Mouse (Mus musculus) midbrain, embryonic 15.5 days (tissue): ENCODE measurements around the gene Myo15. TPM values are rescaled to one million over a fixed set of nuclear protein-coding genes. Genes with fewer than 3 reads are reported as not detected.
"Not testable (repeated sequence)": the region's sequence is repeated elsewhere in the genome, so short reads cannot be mapped to it uniquely, and the experiment has no call there.

Experiments
- ATAC-seq: fragments of 200-750 bp; cut with Nextera tagmentation; replicated peaks from 2 replicates; pipeline ENCODE4 v1.8.0; 2017; ENCODE audit warnings: moderate TSS enrichment
- H3K27ac ChIP-seq: fragments of 300-500 bp; sonication (generic); 2 replicates; pipeline ENCODE4 v1.5.1; 2015; ENCODE audit warnings: mild to moderate bottlenecking, inconsistent platforms
- H3K27me3 ChIP-seq: fragments of 300-500 bp; sonication (generic); replicated peaks from 2 replicates; pipeline ENCODE4 v1.6.1; 2015; ENCODE audit warnings: inconsistent platforms
- H3K36me3 ChIP-seq: fragments of 300-500 bp; sonication (generic); replicated peaks from 2 replicates; pipeline ENCODE4 v1.6.1; 2015; ENCODE audit warnings: inconsistent platforms
- H3K4me1 ChIP-seq: fragments of 300-500 bp; sonication (generic); 2 replicates; pipeline ENCODE4 v1.6.1; 2015; ENCODE audit warnings: inconsistent platforms
- H3K4me2 ChIP-seq: fragments of 300-500 bp; sonication (generic); 2 replicates; pipeline ENCODE4 v1.6.1; 2015; ENCODE audit warnings: inconsistent platforms, mild to moderate bottlenecking, moderate library complexity
- H3K4me3 ChIP-seq: fragments of 300-500 bp; sonication (generic); 2 replicates; pipeline ENCODE4 v1.5.1; 2015; ENCODE audit warnings: mild to moderate bottlenecking, inconsistent platforms
- H3K9ac ChIP-seq: fragments of 300-500 bp; sonication (generic); 2 replicates; pipeline ENCODE4 v1.6.1; 2015; ENCODE audit warnings: mild to moderate bottlenecking, inconsistent platforms
- H3K9me3 ChIP-seq: fragments of 300-500 bp; sonication (generic); 2 replicates; pipeline ENCODE4 v1.6.1; 2016; ENCODE audit warnings: inconsistent platforms
- WGBS: fragments of 180-500 bp; shearing (Covaris S2); methylation state at CpG from one replicate; pipeline ENCODE4 v1.1.7; 2015; ENCODE audit warnings: mixed read lengths; 5-methylcytosine and 5-hydroxymethylcytosine counted together
- polyA plus RNA-seq: library from polyadenylated mRNA; unstranded; fragments of >200 nt; fragmentation: Nextera tagmentation; extraction: Ambion mirVana; gene quantifications from 2 replicates; pipeline ENCODE4 v1.2.1, GENCODE M21; 2015

Myo15 gene
- polyA plus RNA-seq, 1 experiment from 2014 or later = 0.12 TPM

DNA sequence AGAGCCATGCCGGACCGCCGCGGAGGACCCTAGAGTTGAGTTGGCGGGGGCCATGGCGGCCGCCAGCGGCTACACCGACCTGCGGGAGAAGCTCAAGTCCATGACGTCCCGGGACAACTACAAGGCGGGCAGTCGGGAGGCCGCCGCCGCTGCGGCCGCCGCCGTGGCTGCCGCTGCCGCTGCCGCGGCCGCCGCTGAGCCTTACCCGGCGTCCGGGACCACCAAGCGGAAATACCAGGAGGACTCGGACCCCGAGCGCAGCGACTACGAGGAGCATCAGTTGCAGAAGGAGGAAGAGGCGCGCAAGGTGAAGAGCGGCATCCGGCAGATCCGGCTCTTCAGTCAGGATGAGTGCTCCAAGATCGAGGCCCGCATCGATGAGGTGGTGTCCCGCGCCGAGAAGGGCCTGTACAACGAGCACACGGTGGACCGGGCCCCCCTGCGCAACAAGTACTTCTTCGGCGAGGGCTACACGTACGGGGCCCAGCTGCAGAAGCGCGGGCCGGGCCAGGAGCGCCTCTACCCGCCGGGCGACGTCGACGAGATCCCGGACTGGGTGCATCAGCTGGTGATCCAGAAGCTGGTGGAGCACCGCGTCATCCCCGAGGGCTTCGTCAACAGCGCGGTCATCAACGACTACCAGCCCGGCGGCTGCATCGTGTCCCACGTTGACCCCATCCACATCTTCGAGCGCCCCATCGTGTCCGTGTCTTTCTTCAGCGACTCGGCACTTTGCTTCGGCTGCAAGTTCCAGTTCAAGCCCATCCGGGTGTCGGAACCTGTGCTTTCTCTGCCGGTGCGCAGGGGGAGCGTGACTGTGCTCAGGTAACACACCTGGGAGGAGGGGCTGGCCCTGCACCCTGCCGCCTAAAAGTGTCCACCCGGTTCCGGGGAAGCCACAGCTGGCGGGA is 69.5 kb downstream of the Myo15 start:
- under 1% methylated on average over 93 of the region's 93 CpGs for WGBS

DNA sequence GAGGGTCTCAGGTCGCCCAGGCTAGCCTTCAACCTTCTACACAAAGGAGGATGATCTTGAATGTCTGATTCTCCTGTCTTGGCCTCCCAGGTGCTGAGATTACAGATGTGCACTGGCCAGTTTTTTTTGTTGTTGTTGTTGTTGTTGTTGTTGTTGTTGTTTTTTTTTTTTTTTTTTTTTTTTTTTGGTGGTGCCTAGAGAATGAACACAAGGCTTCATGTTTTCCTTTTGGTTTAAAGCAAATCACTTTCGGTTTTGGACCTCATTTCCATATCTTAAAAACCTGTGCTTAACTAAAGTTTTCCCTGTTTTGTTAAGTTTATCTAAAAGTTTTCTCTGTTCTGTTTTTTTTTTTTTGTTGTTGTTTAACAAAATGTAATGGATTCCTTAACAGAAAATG is 70.4 kb downstream of the Myo15 start:
- H3K9ac ChIP-seq = peak overlapping the region; percentile 78; the same call in 1 of the 2 replicates
- no peak for ATAC-seq
- H3K27me3 ChIP-seq = no peaks in the 10 kb centered on the region
- H3K4me3 ChIP-seq = peak overlapping the region; percentile 84
- H3K4me2 ChIP-seq = peak overlapping the region; percentile 95
- 4% methylated on average over 2 of the region's 2 CpGs for WGBS
- no peak overlapping the region for H3K27ac ChIP-seq
- no peaks in the 10 kb centered on the region for H3K9me3 ChIP-seq
- peaks cover 60% of the 10 kb centered on the region for H3K4me1 ChIP-seq
- no peaks in the 10 kb centered on the region for H3K36me3 ChIP-seq

More for the DNA sequence above, 69.5 kb downstream of the Myo15 start:
- no peaks in the 10 kb centered on the region for H3K9me3 ChIP-seq
- peaks cover 53% of the 10 kb centered on the region for H3K4me1 ChIP-seq
- peak overlapping the region; percentile 96 for H3K27ac ChIP-seq
- H3K4me3 ChIP-seq = peak overlapping the region; percentile 84
- peak overlapping the region; percentile 78 for H3K9ac ChIP-seq
- H3K36me3 ChIP-seq = no peaks in the 10 kb centered on the region
- ATAC-seq = peak; percentile 16; the same call in 1 of the 2 replicates
- peak overlapping the region; percentile 95 for H3K4me2 ChIP-seq
- no peaks in the 10 kb centered on the region for H3K27me3 ChIP-seq

DNA sequence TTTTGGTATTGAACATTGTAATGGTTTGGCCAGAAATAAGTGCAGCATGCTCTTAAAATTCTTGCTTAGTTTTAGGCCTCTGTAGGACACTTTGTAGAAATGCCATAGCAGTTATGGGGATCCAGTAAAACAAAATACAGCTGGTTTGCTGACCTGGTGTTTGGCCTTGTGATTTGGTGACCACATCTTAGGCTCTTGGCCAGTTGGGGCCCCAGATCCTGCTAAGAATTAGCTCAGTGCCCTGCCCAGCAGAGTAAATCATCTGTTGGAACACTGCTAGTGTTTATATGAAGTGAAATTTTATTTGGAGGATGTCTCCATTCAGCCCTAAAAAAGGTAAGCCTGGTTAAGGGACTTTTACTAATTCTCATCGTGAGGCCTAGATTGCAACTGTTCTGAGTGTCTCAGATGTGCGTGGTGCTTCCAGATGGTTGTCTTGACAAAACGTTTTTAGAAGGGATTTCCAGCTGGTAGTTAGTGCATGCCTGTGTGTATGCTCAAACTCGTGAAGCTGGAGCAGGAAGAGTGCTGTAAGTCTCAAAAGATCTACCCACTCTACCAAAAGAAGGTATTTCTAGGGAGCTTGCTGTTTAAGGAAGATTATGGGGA is 71.0 kb downstream of the Myo15 start:
- Histone ChIP-seq H3K27me3 (no peaks in the 10 kb centered on the region), H3K4me2 (peak overlapping the region; percentile 95), H3K9ac (peak overlapping the region; percentile 21; the same call in 1 of the 2 replicates), H3K4me3 (peak overlapping the region; percentile 30), H3K36me3 (no peaks in the 10 kb centered on the region), H3K4me1 (peaks cover 64% of the 10 kb centered on the region), H3K27ac (no peak overlapping the region), H3K9me3 (no peaks in the 10 kb centered on the region)
- 11% methylated on average over 4 of the region's 4 CpGs for WGBS
- ATAC-seq = no peak

DNA sequence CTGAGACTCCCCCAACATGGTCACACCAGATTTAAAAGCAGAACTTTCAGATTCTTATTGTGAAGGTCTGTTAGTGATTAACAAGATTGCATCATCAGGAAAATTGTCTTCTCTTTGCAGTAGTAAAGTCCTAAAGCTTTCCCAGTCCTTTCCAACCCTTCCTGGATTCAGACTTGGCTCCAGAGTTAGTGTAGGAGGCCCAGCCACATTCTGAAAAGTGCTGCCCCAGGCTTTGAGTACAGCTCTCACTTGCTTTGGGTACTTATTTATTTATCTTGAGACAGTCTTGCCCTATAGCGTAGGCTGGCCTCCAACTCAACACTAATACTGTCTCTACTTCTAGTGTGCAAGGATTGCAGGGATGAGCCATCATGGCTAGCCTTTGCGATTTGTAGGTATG is 71.6 kb downstream of the Myo15 start:
- H3K36me3 ChIP-seq = no peaks in the 10 kb centered on the region
- peaks cover 61% of the 10 kb centered on the region for H3K4me1 ChIP-seq
- peak overlapping the region; percentile 21; the same call in 1 of the 2 replicates for H3K9ac ChIP-seq
- 72% methylated on average over 2 of the region's 2 CpGs for WGBS
- no peaks in the 10 kb centered on the region for H3K9me3 ChIP-seq
- ATAC-seq = no peak
- H3K4me3 ChIP-seq = peak overlapping the region; percentile 30
- peak overlapping the region; percentile 95 for H3K4me2 ChIP-seq
- no peaks in the 10 kb centered on the region for H3K27me3 ChIP-seq
- no peak overlapping the region for H3K27ac ChIP-seq

- no peaks in the 10 kb centered on the region for H3K36me3 ChIP-seq
- H3K4me3 ChIP-seq = no peak overlapping the region
- ATAC-seq = no peak
- no peaks in the 10 kb centered on the region for H3K9me3 ChIP-seq
- H3K27me3 ChIP-seq = no peaks in the 10 kb centered on the region
- no peak overlapping the region for H3K27ac ChIP-seq
- peaks cover 54% of the 10 kb centered on the region for H3K4me1 ChIP-seq
- H3K4me2 ChIP-seq = no peak overlapping the region; the same call in 1 of the 2 replicates
- WGBS = 89% methylated on average over 6 of the region's 6 CpGs
- H3K9ac ChIP-seq = no peak overlapping the region
These were observed 72.7 kb downstream of the Myo15 start for GRCm38 (mm10) chr11:60541831-60542230.

DNA sequence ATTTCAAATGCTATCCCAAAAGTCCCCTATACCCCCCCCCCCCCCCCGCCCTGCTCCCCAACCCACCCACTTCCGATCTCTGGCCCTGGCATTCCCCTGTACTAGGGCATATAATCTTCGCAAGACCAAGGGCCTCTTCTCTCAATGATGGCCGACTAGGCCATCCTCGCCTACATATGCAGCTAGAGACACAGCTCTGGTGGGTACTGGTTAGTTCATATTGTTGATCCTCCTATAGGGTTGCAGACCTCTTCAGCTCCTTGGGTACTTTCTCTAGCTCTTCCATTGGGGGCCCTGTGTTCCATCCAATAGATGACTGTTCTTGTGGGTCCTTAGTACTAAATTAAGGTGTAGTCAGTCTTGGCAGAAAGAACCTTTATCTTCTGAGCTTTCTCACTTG is 74.1 kb downstream of the Myo15 start:
- peaks cover 54% of the 10 kb centered on the region for H3K4me1 ChIP-seq
- ATAC-seq, H3K36me3 ChIP-seq, H3K4me3 ChIP-seq, H3K4me2 ChIP-seq, H3K9me3 ChIP-seq, H3K9ac ChIP-seq, H3K27me3 ChIP-seq, H3K27ac ChIP-seq: not testable (repeated sequence)
- WGBS = 93% methylated on average over 5 of the region's 5 CpGs

DNA sequence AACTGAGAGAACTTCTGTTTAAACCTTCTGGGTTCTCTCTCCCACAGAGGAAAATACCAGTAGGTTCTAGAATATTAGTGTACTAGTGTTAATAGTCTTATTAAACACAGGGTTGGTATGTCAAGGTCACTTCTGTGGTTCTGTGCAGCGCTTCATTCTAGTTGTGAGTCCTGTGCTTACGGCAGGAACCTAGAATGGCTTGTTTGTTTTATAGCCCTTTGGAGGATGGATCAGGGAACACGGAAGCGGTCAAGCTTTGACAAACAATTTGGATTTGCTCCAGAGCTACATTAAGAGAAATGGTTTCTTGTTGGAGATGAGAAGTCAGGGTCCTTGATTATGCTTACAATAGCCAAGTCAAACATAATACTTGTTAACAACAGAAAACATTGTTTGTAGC is 76.3 kb downstream of the Myo15 start:
- no peak overlapping the region for H3K9ac ChIP-seq
- no peak overlapping the region for H3K4me2 ChIP-seq
- H3K4me3 ChIP-seq = no peak overlapping the region
- ATAC-seq = no peak
- peaks cover 14% of the 10 kb centered on the region; the same call in 1 of the 2 replicates for H3K36me3 ChIP-seq
- peaks cover 41% of the 10 kb centered on the region for H3K4me1 ChIP-seq
- 75% methylated on average over 4 of the region's 4 CpGs for WGBS
- no peaks in the 10 kb centered on the region for H3K27me3 ChIP-seq
- no peaks in the 10 kb centered on the region for H3K9me3 ChIP-seq
- H3K27ac ChIP-seq = no peak overlapping the region

DNA sequence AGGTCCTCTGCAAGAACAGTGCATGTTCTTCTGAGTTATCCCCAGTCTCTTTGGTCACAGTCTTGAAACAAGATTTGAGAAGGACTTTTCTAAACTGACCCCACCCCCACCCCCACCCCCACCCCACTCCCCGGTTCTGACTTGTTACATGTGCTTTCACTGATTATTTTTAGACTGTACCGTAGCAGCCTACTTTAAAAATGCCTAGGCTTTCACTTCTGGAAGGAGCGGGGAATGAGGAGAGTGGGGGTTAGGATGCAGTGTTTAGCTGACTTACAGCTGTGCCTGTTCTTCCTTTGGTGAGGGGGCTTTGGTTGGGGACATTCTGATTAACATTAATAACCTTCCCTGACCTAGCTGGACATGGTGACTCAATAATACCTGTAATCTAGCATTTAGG is 79.0 kb downstream of the Myo15 start:
- H3K27me3 ChIP-seq = no peaks in the 10 kb centered on the region
- peaks cover 18% of the 10 kb centered on the region for H3K36me3 ChIP-seq
- H3K4me3 ChIP-seq = no peak overlapping the region
- no peak overlapping the region for H3K27ac ChIP-seq
- H3K4me2 ChIP-seq = no peak overlapping the region
- H3K4me1 ChIP-seq = peaks cover 16% of the 10 kb centered on the region
- no peak for ATAC-seq
- H3K9ac ChIP-seq = no peak overlapping the region
- WGBS = 93% methylated on average over 3 of the region's 3 CpGs
- H3K9me3 ChIP-seq = no peaks in the 10 kb centered on the region

GRCm38 (mm10) chr11:60553091-60553490 is 84.0 kb downstream of the Myo15 start:
- Histone ChIP-seq H3K27ac (no peak overlapping the region), H3K9me3 (no peaks in the 10 kb centered on the region), H3K4me1 (no peaks in the 10 kb centered on the region), H3K9ac (no peak overlapping the region), H3K36me3 (peaks cover 45% of the 10 kb centered on the region), H3K4me2 (no peak overlapping the region), H3K4me3 (no peak overlapping the region), H3K27me3 (no peaks in the 10 kb centered on the region)
- no peak for ATAC-seq

GRCm38 (mm10) chr11:60557675-60558074 is 88.5 kb downstream of the Myo15 start:
- Histone ChIP-seq H3K36me3 (peaks cover 35% of the 10 kb centered on the region), H3K9me3 (no peaks in the 10 kb centered on the region), H3K27ac (no peak overlapping the region), H3K4me1 (no peaks in the 10 kb centered on the region), H3K27me3 (no peaks in the 10 kb centered on the region), H3K4me3 (no peak overlapping the region), H3K9ac (no peak overlapping the region), H3K4me2 (no peak overlapping the region)
- ATAC-seq = no peak
- 95% methylated on average over 3 of the region's 3 CpGs for WGBS

DNA sequence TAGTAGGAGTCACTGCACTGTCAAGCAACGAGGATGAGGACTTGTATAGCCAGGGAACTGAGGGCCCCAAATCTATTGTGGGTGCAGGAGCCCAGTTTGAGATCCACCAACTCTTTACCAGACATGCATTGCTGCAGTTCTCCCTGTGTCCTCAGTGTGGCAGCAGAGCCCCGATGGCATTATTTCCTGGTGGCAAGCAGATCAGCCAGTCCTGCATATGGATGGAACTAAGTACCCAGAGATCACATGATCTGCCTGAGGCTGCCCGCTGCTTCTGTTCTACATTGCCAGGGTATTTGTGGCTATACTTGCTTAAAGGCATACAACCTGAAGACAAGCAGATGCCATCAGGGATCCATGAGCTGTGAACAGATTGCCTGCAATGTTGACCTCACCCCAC is 90.2 kb downstream of the Myo15 start:
- H3K36me3 ChIP-seq = peaks cover 20% of the 10 kb centered on the region
- no peaks in the 10 kb centered on the region for H3K9me3 ChIP-seq
- H3K9ac ChIP-seq = no peak overlapping the region
- 5% methylated on average over 3 of the region's 3 CpGs for whole genome bisulfite sequencing
- H3K27ac ChIP-seq = no peak overlapping the region
- no peaks in the 10 kb centered on the region for H3K27me3 ChIP-seq
- no peaks in the 10 kb centered on the region for H3K4me1 ChIP-seq
- H3K4me2 ChIP-seq = no peak overlapping the region
- H3K4me3 ChIP-seq = no peak overlapping the region
- no peak for ATAC-seq

GRCm38 (mm10) chr11:60574006-60574405 is 104.9 kb downstream of the Myo15 start:
- H3K9ac ChIP-seq, H3K9me3 ChIP-seq, H3K36me3 ChIP-seq, H3K27ac ChIP-seq, ATAC-seq, H3K4me2 ChIP-seq, H3K4me1 ChIP-seq, H3K27me3 ChIP-seq, H3K4me3 ChIP-seq: not testable (repeated sequence)
- 74% methylated on average over 11 of the region's 12 CpGs for WGBS
